Mouse (Mus musculus) retina, adult 2 months (tissue): Measurements from ENCODE around the gene Cacnb3.
A peak's percentile ranks its signal among the peaks of the same experiment; 100 is the strongest.

Experiments used
- DNase-seq: peaks from one replicate; pipeline ENCODE4 v3.0.0-alpha.2; 2012; ENCODE audit warnings: low read depth, low spot score

Cacnb3 gene

GRCm38 (mm10) chr15:98675634-98676250, 45.1 kb downstream of the Cacnb3 start:
- DNase-seq: no peak

- DNase-seq: no peak
These were observed 45.8 kb downstream of the Cacnb3 start for GRCm38 (mm10) chr15:98676471-98676870.

DNA sequence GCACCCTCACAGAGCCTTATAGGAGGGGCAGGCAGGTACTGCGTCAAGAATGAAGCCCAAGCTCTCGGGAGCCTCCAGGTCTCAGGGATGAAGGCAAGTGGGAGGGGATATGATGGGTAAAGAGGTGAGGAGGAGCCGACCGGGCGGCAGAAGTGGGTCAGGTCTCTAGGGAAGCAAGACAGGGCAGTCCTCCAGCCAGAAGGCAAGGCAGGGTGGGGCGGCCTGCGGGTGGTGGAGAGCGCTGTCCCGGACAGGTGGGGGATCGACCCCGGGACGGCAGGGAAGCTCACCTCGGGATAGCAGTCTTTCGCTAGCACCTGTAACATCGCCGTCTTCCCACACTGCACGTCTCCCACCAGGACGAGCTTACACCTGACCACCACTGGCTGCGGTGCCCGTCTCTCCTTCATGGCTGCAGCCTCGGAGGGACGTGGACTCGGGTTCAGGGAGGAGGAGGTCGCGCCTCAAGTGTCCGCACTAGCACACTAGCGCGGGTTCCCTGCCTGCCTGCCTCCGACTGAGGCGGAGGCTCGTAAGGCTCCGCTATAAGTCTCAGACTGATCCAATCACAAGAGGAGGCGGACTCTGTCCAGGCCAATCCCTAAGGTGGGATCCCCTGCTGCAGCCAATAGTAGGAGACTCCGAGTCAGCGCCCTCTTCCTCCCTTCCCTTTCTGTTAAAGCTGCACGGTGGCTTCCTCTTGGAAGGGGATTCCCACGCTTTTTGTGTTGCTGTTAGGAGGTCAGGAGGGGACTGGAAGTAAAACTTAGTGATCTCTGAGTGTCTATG, 46.5 kb downstream of the Cacnb3 start, which contains the start of gene Rnd1:
Rnd1 (minus strand) TSS at position 522 of the 789 bp plus-strand sequence.
- DNase-seq: peak; percentile 84

DNA sequence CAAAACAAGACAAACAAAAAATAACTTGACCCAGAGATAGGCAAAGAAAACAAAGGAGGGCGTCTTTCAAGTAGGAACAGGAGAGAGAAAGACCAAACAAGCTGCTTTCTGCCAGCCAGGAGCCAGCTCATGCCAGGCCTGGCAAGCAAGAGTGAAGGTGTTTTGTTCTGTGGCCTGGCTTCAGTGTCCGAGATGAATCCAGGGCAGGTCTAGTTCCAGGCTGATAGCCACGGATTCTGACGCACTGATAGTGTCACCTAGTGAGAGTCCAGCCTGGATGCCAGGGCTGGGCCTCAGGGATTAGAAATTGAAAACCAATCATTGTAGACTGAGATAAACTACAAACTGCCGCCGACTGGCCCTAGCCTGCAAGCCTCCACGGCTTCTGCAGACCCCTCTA, 47.3 kb downstream of the Cacnb3 start:
- DNase-seq: no peak

DNA sequence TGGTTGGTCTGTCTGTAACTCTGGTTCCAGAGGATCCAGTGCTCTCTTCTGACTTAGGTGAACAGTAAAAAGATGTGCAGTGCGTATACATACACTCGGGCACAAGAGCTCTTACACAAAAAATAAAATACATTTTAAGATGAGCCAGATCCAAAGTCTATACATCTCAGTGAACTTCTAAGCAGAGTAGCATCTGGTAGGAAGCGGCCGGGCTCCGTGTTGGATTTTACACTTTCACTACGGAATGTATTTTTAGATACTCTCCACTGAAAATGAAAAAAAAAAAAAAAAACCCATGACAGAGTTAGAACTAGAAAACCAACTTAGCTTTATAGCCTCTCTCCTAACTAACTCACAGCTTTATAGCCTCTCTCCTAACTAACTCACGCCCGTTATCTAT, 50.0 kb downstream of the Cacnb3 start:
- DNase-seq: no peak

GRCm38 (mm10) chr15:98681633-98682032, 51.0 kb downstream of the Cacnb3 start:
- DNase-seq: no peak

DNA sequence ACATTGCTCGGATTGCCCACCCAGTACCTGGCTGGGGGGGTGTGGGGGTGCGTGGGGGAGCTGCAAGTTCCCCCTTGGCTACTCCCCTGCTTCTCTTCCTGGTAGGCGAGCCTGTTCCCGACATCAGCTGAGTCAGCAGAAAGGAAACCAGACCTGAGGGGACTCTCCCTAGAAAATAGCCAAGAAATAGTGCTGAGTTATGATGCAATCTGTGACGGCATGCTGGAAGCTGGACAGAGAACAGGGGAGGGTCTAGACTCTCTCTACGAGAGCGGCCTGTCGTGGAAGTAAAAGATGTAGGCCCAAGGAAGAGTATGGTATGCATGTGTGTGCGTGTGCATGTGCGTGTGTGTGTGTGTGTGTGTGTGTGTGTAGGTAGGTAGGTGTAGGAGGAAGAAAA, 52.5 kb downstream of the Cacnb3 start:
- no peak for DNase-seq

DNA sequence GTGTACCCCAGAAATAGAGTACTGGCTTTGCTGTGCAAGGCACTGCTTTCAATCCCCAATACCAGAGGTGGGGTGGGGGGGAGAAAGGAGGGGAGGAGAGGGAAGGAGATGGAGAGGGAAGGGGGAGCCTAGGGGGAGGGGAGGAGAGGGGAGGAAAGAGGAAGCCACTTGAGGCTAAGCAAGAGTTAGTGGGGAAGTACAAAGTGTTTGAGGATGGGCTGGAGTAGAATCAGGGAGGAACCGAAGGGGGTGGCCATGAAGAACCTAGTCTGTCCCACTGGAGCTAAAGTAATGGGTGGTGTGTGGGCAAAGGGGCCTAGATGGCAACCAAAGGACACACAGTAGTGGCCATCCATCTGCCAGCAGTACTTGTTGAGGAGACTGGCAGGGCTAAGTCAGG, 53.1 kb downstream of the Cacnb3 start:
- DNase-seq: no peak

- DNase-seq: no peak
These were observed 55.3 kb downstream of the Cacnb3 start for GRCm38 (mm10) chr15:98685926-98686325.

- DNase-seq: no peak
These were observed 59.0 kb downstream of the Cacnb3 start for GRCm38 (mm10) chr15:98689682-98690081.

- no peak for DNase-seq
These were observed 61.0 kb downstream of the Cacnb3 start for GRCm38 (mm10) chr15:98691486-98692147.

DNA sequence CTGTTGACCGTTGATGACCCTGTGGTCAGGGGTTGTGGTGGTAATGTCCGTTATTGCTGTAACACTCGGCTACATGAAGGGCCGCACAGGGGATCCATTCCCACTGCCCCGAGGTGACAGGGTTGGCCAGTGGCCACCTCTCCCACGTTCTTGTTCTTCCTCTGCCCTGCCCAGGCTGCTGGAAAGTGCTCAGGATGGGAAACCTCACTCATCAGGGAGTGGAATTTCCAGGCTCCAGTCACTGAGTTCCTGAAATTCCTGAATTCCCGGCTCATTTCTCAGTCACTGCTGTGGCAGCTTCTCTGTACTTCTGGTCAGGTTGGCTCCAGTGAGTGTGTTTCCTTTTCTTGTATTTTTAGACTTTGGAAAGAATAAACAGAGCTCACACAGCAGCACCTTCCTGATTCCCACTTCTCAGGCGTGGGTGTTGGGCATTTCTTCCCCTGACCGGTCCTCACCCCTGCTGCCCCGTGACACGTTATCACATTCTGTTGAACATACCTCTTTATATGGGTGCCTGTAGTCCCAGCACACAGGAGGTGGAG, 61.6 kb downstream of the Cacnb3 start:
- DNase-seq: no peak
